Mouse (Mus musculus): Measurements from ENCODE around the gene Tlk2. TPM values are rescaled to one million over a fixed set of nuclear protein-coding genes. Genes with fewer than 3 reads are reported as not detected.
A peak's percentile ranks its signal among the peaks of the same experiment; 100 is the strongest.

The Tlk2 gene
- polyA plus RNA-seq, 1 experiment from 2014 or later = 30.8 TPM

- Histone ChIP-seq H3K9ac (ENCODE audit: low read depth, low read length) (no peak overlapping the region), H3K4me3 (ENCODE audit: low read length) (no peak overlapping the region), H3K27ac (ENCODE audit: low read depth, low read length) (no peak overlapping the region), H3K4me2 (replicated peaks; ENCODE audit: low read depth, low read length) (no peak overlapping the region), H3K27me3 (ENCODE audit: control insufficient read depth, insufficient read depth, low read length) (no peaks in the 10 kb centered on the region), H3K9me3 (ENCODE audit: control insufficient read depth, low read length) (no peaks in the 10 kb centered on the region), H3K36me3 (ENCODE audit: control insufficient read depth, insufficient read depth, low read length) (peaks cover 69% of the 10 kb centered on the region), H3K4me1 (ENCODE audit: control insufficient read depth, insufficient read depth, low read length) (no peaks in the 10 kb centered on the region)
- no peak for ATAC-seq (ENCODE audit: low FRiP score, low TSS enrichment)
Observed at GRCm38 (mm10) chr11:105264506-105264905, 85.9 kb downstream of the Tlk2 start.

- Histone ChIP-seq H3K4me3 (ENCODE audit: low read length) (no peak overlapping the region), H3K27ac (ENCODE audit: low read depth, low read length) (no peak overlapping the region), H3K4me1 (ENCODE audit: control insufficient read depth, insufficient read depth, low read length) (no peaks in the 10 kb centered on the region), H3K9me3 (ENCODE audit: control insufficient read depth, low read length) (no peaks in the 10 kb centered on the region), H3K4me2 (replicated peaks; ENCODE audit: low read depth, low read length) (no peak overlapping the region), H3K36me3 (ENCODE audit: control insufficient read depth, insufficient read depth, low read length) (peaks cover 72% of the 10 kb centered on the region), H3K9ac (ENCODE audit: low read depth, low read length) (no peak overlapping the region), H3K27me3 (ENCODE audit: control insufficient read depth, insufficient read depth, low read length) (no peaks in the 10 kb centered on the region)
- ATAC-seq (ENCODE audit: low FRiP score, low TSS enrichment) = no peak
- WGBS = 92% methylated on average over 3 of the region's 3 CpGs
Observed at GRCm38 (mm10) chr11:105264988-105265387, 86.4 kb downstream of the Tlk2 start.

- 21% methylated on average over 2 of the region's 2 CpGs for WGBS
- peaks cover 64% of the 10 kb centered on the region for H3K36me3 ChIP-seq (ENCODE audit: control insufficient read depth, insufficient read depth, low read length)
- no peak for ATAC-seq (ENCODE audit: low FRiP score, low TSS enrichment)
Observed at GRCm38 (mm10) chr11:105270155-105270554, 91.5 kb downstream of the Tlk2 start.

GRCm38 (mm10) chr11:105280456-105280855 lies 101.8 kb downstream of the Tlk2 start:
- Histone ChIP-seq H3K9me3 (ENCODE audit: control insufficient read depth, low read length) (no peaks in the 10 kb centered on the region), H3K27ac (ENCODE audit: low read depth, low read length) (no peak overlapping the region), H3K27me3 (ENCODE audit: control insufficient read depth, insufficient read depth, low read length) (no peaks in the 10 kb centered on the region), H3K4me1 (ENCODE audit: control insufficient read depth, insufficient read depth, low read length) (no peaks in the 10 kb centered on the region), H3K36me3 (ENCODE audit: control insufficient read depth, insufficient read depth, low read length) (peaks cover 58% of the 10 kb centered on the region), H3K9ac (ENCODE audit: low read depth, low read length) (no peak overlapping the region), H3K4me2 (replicated peaks; ENCODE audit: low read depth, low read length) (no peak overlapping the region), H3K4me3 (ENCODE audit: low read length) (no peak overlapping the region)
- ATAC-seq (ENCODE audit: low FRiP score, low TSS enrichment) = no peak
- WGBS = 82% methylated on average over 6 of the region's 6 CpGs

More at GRCm38 (mm10) chr11:105270155-105270554, 91.5 kb downstream of the Tlk2 start:
- H3K4me2 ChIP-seq (replicated peaks; ENCODE audit: low read depth, low read length) = no peak overlapping the region
- no peak overlapping the region for H3K27ac ChIP-seq (ENCODE audit: low read depth, low read length)
- no peaks in the 10 kb centered on the region for H3K27me3 ChIP-seq (ENCODE audit: control insufficient read depth, insufficient read depth, low read length)
- H3K4me3 ChIP-seq (ENCODE audit: low read length) = no peak overlapping the region
- no peaks in the 10 kb centered on the region for H3K4me1 ChIP-seq (ENCODE audit: control insufficient read depth, insufficient read depth, low read length)
- H3K9ac ChIP-seq (ENCODE audit: low read depth, low read length) = no peak overlapping the region
- no peaks in the 10 kb centered on the region for H3K9me3 ChIP-seq (ENCODE audit: control insufficient read depth, low read length)

- Histone ChIP-seq H3K27me3 (ENCODE audit: control insufficient read depth, insufficient read depth, low read length) (no peaks in the 10 kb centered on the region), H3K36me3 (ENCODE audit: control insufficient read depth, insufficient read depth, low read length) (peaks cover 56% of the 10 kb centered on the region), H3K9me3 (ENCODE audit: control insufficient read depth, low read length) (no peaks in the 10 kb centered on the region), H3K27ac (ENCODE audit: low read depth, low read length) (no peak overlapping the region), H3K4me3 (ENCODE audit: low read length) (no peak overlapping the region), H3K4me2 (replicated peaks; ENCODE audit: low read depth, low read length) (no peak overlapping the region), H3K4me1 (ENCODE audit: control insufficient read depth, insufficient read depth, low read length) (no peaks in the 10 kb centered on the region), H3K9ac (ENCODE audit: low read depth, low read length) (no peak overlapping the region)
- ATAC-seq (ENCODE audit: low FRiP score, low TSS enrichment) = no peak
- 86% methylated on average over 7 of the region's 7 CpGs for WGBS
Observed at GRCm38 (mm10) chr11:105281291-105281690, 102.7 kb downstream of the Tlk2 start.

- Histone ChIP-seq H3K9ac (ENCODE audit: low read depth, low read length) (no peak overlapping the region), H3K4me1 (ENCODE audit: control insufficient read depth, insufficient read depth, low read length) (no peaks in the 10 kb centered on the region), H3K4me2 (replicated peaks; ENCODE audit: low read depth, low read length) (no peak overlapping the region), H3K27me3 (ENCODE audit: control insufficient read depth, insufficient read depth, low read length) (no peaks in the 10 kb centered on the region), H3K36me3 (ENCODE audit: control insufficient read depth, insufficient read depth, low read length) (peaks cover 53% of the 10 kb centered on the region), H3K4me3 (ENCODE audit: low read length) (no peak overlapping the region), H3K9me3 (ENCODE audit: control insufficient read depth, low read length) (no peaks in the 10 kb centered on the region), H3K27ac (ENCODE audit: low read depth, low read length) (no peak overlapping the region)
- 84% methylated on average over 12 of the region's 12 CpGs for WGBS
- no peak for ATAC-seq (ENCODE audit: low FRiP score, low TSS enrichment)
Observed at GRCm38 (mm10) chr11:105281763-105282459, 103.3 kb downstream of the Tlk2 start.

- no peak overlapping the region for H3K9ac ChIP-seq (ENCODE audit: low read depth, low read length)
- no peak overlapping the region for H3K4me2 ChIP-seq (replicated peaks; ENCODE audit: low read depth, low read length)
- H3K36me3 ChIP-seq (ENCODE audit: control insufficient read depth, insufficient read depth, low read length) = peaks cover 53% of the 10 kb centered on the region
- no peaks in the 10 kb centered on the region for H3K4me1 ChIP-seq (ENCODE audit: control insufficient read depth, insufficient read depth, low read length)
- no peak overlapping the region for H3K27ac ChIP-seq (ENCODE audit: low read depth, low read length)
- no peaks in the 10 kb centered on the region for H3K27me3 ChIP-seq (ENCODE audit: control insufficient read depth, insufficient read depth, low read length)
- H3K4me3 ChIP-seq (ENCODE audit: low read length) = no peak overlapping the region
- WGBS = 36% methylated on average over 2 of the region's 2 CpGs
- no peak for ATAC-seq (ENCODE audit: low FRiP score, low TSS enrichment)
- H3K9me3 ChIP-seq (ENCODE audit: control insufficient read depth, low read length) = no peaks in the 10 kb centered on the region
Observed at GRCm38 (mm10) chr11:105282460-105282859, 103.9 kb downstream of the Tlk2 start.

GRCm38 (mm10) chr11:105283016-105283415 lies 104.4 kb downstream of the Tlk2 start:
- H3K4me1 ChIP-seq (ENCODE audit: control insufficient read depth, insufficient read depth, low read length) = no peaks in the 10 kb centered on the region
- H3K4me2 ChIP-seq (replicated peaks; ENCODE audit: low read depth, low read length) = no peak overlapping the region
- H3K27me3 ChIP-seq (ENCODE audit: control insufficient read depth, insufficient read depth, low read length) = no peaks in the 10 kb centered on the region
- no peak for ATAC-seq (ENCODE audit: low FRiP score, low TSS enrichment)
- no peak overlapping the region for H3K4me3 ChIP-seq (ENCODE audit: low read length)
- no peaks in the 10 kb centered on the region for H3K9me3 ChIP-seq (ENCODE audit: control insufficient read depth, low read length)
- no peak overlapping the region for H3K27ac ChIP-seq (ENCODE audit: low read depth, low read length)
- H3K36me3 ChIP-seq (ENCODE audit: control insufficient read depth, insufficient read depth, low read length) = peaks cover 57% of the 10 kb centered on the region
- no peak overlapping the region for H3K9ac ChIP-seq (ENCODE audit: low read depth, low read length)
- 97% methylated on average over 9 of the region's 9 CpGs for WGBS

- H3K4me2 ChIP-seq (replicated peaks; ENCODE audit: low read depth, low read length) = no peak overlapping the region
- H3K27me3 ChIP-seq (ENCODE audit: control insufficient read depth, insufficient read depth, low read length) = no peaks in the 10 kb centered on the region
- H3K9me3 ChIP-seq (ENCODE audit: control insufficient read depth, low read length) = no peaks in the 10 kb centered on the region
- 0 out of 2 replicates have a peak, but pooled peaks cover 2% of the 10 kb centered on the region for H3K4me1 ChIP-seq (ENCODE audit: control insufficient read depth, insufficient read depth, low read length)
- 0 out of 2 replicates have a peak overlapping the region, but pooled peaks have one; percentile 17 for H3K27ac ChIP-seq (ENCODE audit: low read depth, low read length)
- WGBS = 28% methylated on average over 3 of the region's 3 CpGs
- H3K4me3 ChIP-seq (ENCODE audit: low read length) = no peak overlapping the region
- no peak overlapping the region for H3K9ac ChIP-seq (ENCODE audit: low read depth, low read length)
- peak; percentile 55; the same call in 1 of the 2 replicates for ATAC-seq (ENCODE audit: low FRiP score, low TSS enrichment)
- peaks cover 39% of the 10 kb centered on the region for H3K36me3 ChIP-seq (ENCODE audit: control insufficient read depth, insufficient read depth, low read length)
Observed at GRCm38 (mm10) chr11:105285720-105286119, 107.1 kb downstream of the Tlk2 start.

Measured in kidney, embryonic 14.5 days (tissue).